Mouse (Mus musculus) embryo, embryonic 11 days (tissue): ENCODE results near the gene Krtap4-1.
"Not testable (repeated sequence)": the region's sequence is repeated elsewhere in the genome, so short reads cannot be mapped to it uniquely, and the experiment has no call there.

ENCODE experiments used
- DNase-seq: peaks from one replicate; pipeline ENCODE4 v3.0.0-alpha.2; 2015

Gene Krtap4-1

DNA sequence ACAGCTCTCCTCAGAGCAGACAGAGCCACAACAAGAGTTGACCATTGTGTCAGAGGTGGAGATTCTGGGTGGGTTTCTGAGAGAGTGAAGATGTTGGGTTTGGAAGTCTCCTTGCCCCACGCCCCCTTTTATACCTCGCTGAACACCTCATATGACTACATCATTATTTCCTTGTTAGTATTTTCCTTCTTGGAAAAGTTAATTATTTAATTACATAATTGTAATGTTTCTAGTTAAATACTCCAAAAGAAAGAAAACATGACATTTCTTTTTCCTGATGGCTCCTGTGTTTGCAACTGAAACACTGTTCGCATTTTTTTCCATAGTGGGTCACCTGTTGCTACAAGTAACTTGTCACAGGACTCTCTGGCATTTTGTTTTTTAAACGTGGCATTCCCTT, at the start of gene Krtap4-1:
Gene Krtap4-1 (minus strand): TSS at position 101 of the 400 bp plus-strand sequence.
- no peak for DNase-seq

DNA sequence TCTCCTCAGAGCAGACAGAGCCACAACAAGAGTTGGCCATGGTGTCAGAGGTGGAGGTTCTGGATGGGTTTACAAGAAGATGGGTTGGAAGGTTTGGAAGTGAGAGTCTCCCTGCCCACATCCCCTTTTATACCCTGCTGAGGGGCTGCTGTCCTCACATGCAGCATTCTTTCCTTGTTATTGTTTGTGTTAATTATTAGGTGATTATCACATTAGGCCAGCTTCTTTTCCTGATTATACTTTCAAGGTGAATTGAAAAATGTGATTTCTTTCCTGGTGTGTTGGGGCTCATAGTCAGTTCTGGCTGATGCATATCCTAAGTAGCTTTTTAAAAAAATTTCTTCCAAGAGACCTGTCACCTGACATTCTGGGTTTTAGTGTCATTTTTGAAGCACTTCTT, 37.8 kb upstream of the Krtap4-1 start, which contains the start of gene Krtap4-6:
Gene Krtap4-6 (minus strand): TSS at position 101 of the 400 bp plus-strand sequence.
- DNase-seq: no peak

DNA sequence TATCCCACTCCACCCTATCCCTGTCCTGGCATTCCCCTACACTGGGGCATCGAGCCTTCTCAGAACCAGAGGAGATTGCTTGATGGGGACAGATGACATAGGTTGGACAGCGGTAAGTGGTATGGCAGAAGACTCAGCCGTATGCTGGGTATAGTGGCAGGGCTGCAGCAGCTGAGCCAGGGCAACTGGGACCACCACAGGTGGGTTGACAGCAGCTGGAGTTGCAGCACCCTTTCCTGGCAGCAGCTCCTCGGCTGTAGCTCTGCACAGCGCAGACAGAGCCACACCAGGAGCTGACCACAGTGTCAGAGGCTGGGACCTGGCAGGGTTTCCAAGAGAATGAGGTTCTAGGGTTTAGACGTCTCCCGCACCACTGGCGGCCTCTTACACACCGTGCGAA, 34.8 kb upstream of the Krtap4-1 start:
- DNase-seq: no peak

DNA sequence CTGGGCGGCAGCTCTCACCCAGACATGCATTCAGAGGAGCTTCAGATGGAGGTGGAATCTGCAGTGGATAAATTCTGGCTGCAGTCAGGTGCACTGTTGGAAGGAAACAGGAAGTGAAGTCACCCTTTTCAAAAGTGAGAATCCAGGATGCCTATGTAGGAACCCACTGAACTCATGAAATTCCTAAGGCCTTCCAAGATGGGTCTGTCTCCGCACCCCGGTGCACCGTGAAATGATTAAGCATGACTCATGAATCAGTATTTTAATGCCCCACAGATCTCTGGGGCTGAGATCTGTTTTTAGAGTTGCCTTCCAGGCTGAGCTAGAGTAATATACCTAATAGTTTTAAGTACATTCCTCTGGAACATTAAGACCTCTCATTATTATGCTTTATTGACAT, 31.2 kb upstream of the Krtap4-1 start:
- DNase-seq: no peak

DNA sequence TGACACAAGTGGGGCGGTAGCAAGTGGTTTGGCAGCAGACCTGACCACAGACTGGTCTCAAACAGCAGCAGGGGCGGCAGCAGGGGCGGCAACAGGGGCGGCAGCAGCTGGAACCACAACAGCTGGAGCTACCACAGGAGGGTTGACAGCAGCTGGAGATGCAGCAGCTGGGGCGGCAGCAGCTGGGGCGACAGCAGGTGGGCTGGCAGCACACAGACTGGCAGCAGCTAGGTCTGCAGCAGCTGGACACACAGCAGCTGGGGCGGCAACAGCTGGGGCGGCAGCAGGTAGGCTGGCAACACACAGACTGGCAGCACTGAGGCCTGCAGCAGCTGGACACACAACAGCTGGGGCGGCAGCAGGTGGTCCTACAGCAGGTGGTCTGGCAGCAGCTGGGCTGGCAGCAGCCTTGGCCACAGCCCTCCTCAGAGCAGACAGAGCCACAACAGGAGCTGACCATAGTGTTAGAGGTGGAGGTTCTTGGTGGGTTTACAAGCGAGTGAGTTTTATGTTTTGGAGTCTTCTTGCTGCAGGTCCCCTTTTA, 30.5 kb upstream of the Krtap4-1 start, which contains the start of gene Gm11563:
Gene Gm11563 (minus strand): TSS at position 494 of the 544 bp plus-strand sequence.
- DNase-seq: not testable (repeated sequence)

DNA sequence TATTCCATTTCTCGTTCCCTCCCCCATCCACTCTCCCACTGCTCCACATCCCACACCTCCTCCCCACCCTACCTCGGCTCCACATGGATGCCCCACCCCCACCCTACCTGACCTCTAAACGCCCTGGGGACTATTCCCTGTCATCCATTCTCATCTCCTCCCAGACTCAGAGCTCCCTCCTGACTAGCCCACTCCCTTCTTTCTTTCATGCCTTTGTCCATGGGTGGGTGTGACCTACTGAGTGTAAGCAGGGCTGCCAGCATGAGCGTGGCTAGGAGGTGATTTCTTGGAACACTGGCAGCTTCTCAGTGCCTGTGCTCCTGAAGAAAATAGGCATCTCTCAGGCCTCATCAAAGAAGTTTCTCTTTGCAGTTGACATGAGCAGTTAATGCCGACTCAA, 29.0 kb upstream of the Krtap4-1 start:
- no peak for DNase-seq

DNA sequence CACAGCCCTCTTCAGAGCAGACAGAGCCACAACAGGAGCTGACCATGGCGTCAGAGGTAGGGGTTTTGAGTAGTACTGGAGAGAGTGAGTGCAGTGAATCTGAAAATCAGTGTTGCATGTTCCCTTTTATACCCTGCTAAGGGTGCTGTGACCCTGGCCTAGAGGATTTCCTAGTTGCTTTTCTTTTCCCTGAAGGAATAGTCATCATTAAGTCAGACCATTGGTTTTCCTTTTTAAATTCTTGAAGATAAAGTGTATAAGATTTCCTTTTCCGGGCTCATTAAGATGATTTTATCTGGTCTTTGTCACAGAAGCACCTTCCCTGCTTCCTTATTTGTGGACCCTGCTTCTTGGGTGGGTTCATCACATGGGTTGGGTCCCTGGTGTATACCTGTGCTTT, 22.1 kb upstream of the Krtap4-1 start, which contains the start of gene Gm11555:
Gene Gm11555 (minus strand): TSS at position 101 of the 400 bp plus-strand sequence.
- no peak for DNase-seq

DNA sequence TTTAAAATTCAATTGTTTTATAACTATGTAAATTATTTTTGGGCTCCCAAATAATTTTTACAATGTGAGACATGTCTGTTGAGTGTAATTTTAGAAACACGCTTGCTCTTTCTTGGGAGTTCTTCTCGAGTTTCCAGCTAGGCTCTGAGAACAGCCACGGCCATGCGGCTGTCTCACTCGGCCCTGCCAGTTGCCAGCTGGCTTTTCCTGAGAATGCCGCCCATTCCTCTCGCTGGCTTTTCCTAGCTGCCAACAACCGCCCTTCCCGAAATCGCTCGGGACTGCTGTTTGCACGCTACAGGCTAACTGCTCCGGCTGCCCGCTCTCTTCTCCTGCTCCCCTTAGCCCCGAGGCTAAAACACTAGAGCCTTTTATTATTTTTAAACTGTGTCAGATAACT, 18.4 kb upstream of the Krtap4-1 start:
- DNase-seq: no peak

DNA sequence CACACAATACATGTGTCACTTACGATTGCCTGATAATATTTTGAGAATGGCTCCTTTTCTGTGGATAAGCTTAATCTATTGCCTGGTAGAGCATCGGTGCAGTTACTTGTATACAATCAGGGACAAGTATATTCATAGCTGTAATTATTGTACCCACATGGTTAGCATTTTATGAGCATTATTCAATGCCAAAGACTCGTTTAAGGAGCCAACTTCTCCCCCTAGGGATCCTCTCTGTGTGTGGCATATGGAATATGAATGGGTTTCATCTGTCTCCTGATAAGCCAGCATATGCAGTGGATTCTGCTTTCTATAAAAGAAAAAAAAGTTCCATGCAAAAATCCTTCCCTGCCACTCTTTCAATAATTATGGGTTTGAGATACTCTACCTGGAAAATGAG, 16.3 kb upstream of the Krtap4-1 start:
- no peak for DNase-seq

DNA sequence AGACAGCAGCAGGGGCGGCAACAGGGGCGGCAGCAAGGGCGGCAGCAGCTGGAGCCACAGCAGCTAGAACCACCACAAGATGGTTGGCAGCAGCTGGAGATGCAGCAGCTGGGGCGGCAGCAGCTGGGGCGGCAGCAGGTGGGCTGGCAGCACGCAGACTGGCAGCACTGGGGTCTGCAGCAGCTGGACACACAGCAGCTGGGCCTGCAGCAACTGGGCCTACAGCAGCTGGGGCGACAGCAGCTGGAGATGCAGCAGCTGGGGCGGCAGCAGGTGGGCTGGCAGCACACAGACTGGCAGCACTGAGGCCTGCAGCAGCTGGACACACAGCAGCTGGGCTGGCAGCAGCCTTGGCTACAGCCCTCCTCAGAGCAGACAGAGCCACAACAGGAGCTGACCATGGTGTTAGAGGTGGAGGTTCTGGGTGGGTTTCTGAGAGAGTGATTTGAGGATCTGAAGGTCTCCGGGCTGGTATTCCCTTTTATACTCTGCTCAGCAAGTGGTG, 15.6 kb upstream of the Krtap4-1 start, which contains the start of gene Krtap4-7:
Gene Krtap4-7 (minus strand): TSS at position 455 of the 505 bp plus-strand sequence.
- not testable (repeated sequence) for DNase-seq

DNA sequence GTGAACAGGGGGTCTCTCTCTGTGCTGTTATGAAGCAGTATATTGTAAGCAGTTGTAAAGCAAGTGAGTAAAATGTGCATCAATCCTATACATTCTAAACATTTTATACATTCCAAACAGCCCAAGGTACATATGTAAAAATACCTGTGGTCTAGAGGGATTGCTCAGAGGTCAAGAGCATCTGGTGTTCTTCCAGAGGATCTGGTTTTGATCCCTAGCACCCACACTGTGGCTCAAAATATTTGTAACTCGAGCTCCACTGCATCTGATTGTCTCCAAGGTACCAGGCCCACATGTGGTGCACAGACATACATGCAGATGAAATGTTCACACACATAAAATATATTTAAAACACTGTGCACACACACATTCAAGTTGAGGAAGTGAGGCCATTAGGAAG, 12.9 kb upstream of the Krtap4-1 start:
- no peak for DNase-seq

DNA sequence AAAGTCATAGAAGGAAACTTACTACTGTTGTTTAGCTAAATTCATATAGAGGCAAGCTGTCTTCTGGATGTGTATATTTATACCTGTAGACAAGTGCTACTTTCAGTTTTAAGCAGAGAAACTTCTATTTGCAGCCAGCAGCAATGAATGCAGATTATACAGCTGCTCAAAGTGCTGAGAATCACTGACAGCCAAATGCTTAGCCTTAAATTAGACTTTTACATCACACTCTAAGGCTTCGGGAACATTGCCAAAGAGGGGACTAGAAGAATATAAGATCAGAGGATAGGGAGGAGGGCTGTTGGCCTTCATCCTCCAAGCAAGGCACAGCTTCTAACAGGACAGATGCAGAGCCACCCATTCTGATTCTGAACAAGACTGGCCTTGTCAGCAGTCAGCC, 9.0 kb upstream of the Krtap4-1 start:
- no peak for DNase-seq

DNA sequence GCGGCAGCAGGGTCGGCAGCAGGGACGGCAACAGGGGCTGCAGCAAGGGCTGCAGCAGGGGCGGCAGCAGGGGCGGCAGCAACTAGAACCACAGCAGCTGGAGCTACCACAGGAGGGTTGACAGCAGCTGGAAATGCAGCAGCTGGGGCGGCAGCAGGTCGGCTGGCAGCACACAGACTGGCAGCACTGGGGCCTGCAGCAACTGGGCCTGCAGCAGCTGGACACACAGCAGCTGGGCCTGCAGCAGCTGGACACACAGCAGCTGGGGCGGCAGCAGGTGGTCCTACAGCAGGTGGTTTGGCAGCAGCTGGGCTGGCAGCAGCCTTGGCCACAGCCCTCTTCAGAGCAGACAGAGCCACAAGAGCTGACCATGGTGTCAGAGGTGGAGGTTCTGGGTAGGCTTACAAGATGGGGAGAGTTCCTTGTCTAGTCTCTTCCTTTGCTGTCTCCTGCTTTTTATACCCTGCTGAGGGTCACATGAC, 6.7 kb upstream of the Krtap4-1 start, which contains the start of gene Krtap4-2:
Gene Krtap4-2 (minus strand): TSS at position 432 of the 482 bp plus-strand sequence.
- no peak for DNase-seq

DNA sequence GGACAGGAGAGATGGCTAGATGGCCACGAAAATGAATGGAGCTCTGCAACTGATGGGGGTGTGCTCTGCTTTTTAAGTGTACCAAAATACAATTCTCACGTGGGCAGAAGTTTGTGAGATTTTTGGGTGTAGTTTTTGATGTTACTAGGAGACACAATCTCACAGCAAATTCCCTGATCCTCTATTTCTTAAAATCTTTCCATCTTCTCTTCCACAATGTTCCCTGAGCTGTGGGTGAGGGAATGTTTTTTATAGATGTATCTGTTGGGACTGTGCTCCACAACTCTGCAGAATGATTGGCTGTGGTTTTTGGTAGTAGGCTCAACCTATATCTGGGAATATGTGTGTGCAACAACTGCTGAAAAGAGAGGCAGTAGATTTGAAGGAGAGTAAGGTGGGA, 5.3 kb upstream of the Krtap4-1 start:
- DNase-seq: no peak

DNA sequence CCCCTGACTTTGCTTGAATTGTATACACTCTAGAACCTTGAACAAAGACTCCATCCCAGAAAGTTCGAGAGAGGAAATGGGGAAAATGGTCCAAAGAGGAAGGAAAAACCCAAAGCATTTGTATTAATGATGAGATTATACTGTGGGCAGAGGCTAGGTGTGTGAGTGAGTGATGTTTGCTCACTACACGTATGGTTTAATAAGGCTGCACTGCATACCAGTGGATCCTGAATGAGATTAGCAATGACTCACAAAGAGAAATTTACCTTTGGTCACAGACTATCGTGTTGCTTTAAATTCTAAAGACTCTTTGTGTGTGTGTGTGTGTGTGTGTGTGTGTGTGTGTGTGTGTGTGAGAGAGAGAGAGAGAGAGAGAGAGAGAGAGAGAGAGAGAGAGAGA, 2.9 kb upstream of the Krtap4-1 start:
- no peak for DNase-seq

DNA sequence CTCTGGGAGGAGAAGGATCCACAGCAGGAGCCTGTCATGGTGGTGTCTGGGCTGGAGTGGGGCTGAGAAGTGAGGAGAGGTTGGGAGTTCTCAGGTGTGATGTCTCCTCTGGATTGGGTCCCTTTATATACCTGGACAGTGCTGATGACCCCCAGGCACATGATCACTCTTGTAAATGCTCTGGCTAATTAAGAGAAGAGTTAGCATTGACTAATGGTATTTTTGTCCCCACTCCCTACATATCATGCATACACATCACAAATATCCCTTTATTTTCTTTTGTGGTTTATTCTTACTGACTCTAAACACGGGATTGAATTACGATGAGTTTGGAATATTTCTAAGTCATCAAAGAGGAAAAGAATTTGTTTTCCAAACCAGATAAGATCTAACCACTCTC, 7.7 kb downstream of the Krtap4-1 start, which contains the start of gene Gm11562:
Gene Gm11562 (minus strand): TSS at position 101 of the 400 bp plus-strand sequence.
- no peak for DNase-seq

DNA sequence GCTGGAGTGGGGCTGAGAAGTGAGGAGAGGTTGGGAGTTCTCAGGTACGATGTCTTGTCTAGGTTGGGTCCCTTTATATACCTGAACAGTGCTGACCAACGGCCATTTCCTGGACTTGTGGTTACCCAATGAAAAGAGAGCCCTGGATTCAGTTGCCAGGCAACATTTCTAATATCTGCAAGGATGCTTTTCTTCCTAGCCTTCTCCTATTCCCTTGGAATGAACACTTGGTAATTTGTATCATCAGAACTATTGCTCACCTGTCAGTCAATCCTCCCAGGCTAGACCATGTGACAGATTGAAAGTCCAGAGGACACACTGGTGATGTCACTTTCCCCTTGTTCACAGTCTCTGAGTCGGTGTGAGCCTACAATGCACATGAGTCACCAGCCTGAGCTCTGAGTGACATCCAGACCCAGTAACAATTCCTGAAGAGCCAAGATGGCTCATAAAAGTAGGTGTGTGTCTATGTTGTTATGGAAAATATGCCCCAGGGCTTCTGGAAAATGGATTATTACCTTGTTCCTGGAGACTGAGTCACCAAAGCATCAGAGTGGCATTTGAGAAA, 13.2 kb downstream of the Krtap4-1 start, which contains the start of gene Krtap2-4:
Gene Krtap2-4 (minus strand): TSS at position 51 of the 568 bp plus-strand sequence.
- DNase-seq: no peak

DNA sequence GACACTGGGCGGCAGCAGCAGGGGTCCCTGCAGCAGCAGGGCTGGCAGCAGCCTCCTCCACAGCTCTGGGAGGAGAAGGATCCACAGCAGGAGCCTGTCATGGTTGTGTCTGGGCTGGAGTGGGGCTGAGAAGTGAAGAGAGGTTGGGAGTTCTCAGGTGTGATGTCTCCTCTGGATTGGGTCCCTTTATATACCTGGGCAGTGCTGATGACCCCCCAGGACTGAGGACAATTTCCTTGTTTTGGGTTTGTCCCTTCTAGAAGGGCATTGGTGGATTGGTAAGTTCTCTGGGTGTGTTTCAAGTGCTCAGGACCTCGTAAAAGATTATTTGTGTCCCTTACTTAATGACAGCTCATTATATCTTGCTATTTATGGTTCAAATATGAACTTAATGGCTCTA, 17.9 kb downstream of the Krtap4-1 start, which contains the start of gene Gm11937:
Gene Gm11937 (minus strand): TSS at position 101 of the 400 bp plus-strand sequence.
- not testable (repeated sequence) for DNase-seq

DNA sequence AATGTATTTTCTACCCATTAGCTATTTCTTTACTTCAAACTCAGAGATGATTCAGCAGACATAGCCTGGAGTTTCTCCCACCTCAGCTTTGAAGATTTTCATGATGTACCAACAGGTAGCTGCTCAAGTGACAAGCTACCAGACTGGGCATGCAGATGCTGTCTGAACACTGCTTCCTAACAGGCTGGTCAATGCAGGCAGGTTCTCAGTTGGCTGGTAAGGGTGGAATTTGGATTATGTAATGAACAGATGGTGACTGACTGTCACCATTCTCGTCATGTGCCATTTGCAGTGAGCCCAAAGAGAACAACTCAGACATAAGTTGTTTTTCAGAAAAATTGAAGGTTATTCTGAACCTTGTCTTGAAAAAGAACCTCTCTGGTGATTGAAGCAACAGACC, 18.9 kb downstream of the Krtap4-1 start:
- DNase-seq: no peak

DNA sequence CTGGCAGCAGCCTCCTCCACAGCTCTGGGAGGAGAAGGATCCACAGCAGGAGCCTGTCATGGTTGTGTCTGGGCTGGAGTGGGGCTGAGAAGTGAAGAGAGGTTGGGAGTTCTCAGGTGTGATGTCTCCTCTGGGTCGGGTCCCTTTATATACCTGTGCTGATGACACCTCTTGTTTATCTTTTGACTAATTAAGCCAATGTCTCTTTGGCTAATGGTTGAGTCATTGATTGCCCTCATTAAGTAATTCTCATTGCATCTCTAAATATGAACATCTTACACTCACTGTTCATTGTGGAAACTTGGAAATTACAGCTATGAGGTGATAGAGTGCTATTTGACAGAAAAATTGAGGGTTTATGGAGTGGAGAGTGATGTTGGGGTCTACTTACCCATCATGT, 24.8 kb downstream of the Krtap4-1 start, which contains the start of gene Gm11938:
Gene Gm11938 (minus strand): TSS at position 101 of the 400 bp plus-strand sequence.
- not testable (repeated sequence) for DNase-seq

DNA sequence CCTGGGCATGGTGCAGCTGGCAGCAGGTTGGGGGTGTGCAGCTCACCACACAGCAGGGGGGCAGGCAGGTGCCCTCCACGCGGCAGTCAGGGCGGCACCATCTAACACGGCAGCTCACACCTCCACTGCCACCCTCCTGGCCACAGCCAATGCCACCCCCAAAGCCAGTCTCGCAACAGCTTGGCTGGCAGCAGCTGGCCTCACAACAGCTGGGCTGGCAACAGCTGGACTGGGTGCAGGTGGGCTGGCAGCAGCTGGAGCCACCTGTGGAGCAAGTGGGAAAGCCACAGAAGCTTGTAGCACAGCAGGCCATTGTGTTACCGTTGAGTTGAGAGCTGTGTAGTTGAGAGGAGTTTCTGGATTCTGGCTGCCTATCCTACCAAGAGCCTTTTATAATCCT, 30.3 kb downstream of the Krtap4-1 start, which contains the start of gene Krtap9-3:
Gene Krtap9-3 (minus strand): TSS at position 364 of the 400 bp plus-strand sequence.
- not testable (repeated sequence) for DNase-seq

DNA sequence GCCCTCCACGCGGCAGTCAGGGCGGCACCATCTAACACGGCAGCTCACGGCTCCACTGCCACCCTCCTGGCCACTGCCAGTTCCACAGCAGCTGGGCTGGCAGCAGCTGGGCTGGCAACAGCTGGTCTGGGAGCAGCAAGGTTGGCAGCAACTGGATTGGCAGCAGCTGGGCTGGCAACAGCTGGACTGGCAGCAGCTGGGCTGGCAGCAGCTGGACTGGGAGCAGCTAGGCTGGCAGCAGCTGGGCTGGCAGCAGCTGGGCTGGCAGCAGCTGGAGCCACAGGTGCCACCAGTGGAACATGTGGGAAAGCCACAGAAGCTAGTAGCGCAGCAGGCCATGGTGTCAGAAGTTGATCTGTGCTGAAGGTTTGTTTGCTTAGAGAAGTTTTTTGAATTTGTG, 37.1 kb downstream of the Krtap4-1 start, which contains the start of gene Krtap1-3:
Gene Krtap1-3 (minus strand): TSS at position 359 of the 400 bp plus-strand sequence.
- DNase-seq: no peak

DNA sequence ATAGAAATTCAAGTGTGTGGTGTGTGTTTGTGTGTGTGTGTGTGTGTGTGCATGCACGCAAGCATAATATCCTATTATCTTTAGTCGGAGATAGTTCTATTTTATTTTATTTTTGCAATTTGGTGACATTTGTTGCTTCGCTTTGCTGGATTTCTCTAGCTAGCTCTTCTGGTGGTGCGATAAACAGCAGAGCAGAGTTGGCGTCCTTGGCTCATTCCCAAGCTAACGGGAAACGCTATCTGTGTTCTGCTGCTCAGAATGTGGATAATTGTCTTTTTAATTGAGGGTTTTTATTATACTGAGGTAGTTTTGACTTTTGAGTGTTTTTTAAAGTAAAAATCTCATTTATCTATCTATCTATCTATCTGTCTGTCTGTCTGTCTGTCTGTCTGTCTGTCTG, 42.9 kb downstream of the Krtap4-1 start:
- no peak for DNase-seq
